Mouse (Mus musculus) liver, embryonic 12.5 days (tissue): ENCODE data around the gene Cass4. TPM values are rescaled to one million over a fixed set of nuclear protein-coding genes. Genes with fewer than 3 reads are reported as not detected.

Experiments
- ATAC-seq: fragments of 200-750 bp; cut with Nextera tagmentation; 2 replicates; pipeline ENCODE4 v1.8.0; 2017; ENCODE audit warnings: moderate number of reproducible peaks, mild to moderate bottlenecking, moderate library complexity
- H3K27ac ChIP-seq: fragments of 300-500 bp; sonication (generic); 2 replicates; pipeline ENCODE4 v1.5.1; 2016; ENCODE audit warnings: mild to moderate bottlenecking
- H3K27me3 ChIP-seq: fragments of 300-500 bp; sonication (generic); replicated peaks from 2 replicates; pipeline ENCODE4 v1.6.1; 2016; ENCODE audit warnings: mild to moderate bottlenecking, moderate library complexity
- H3K36me3 ChIP-seq: fragments of 300-500 bp; sonication (generic); 2 replicates; pipeline ENCODE4 v1.6.1; 2016; ENCODE audit warnings: mild to moderate bottlenecking, moderate library complexity
- H3K4me1 ChIP-seq: fragments of 300-500 bp; sonication (generic); 2 replicates; pipeline ENCODE4 v1.6.1; 2016
- H3K4me2 ChIP-seq: fragments of 300-500 bp; sonication (generic); 2 replicates; pipeline ENCODE4 v1.6.1; 2016; ENCODE audit warnings: mild to moderate bottlenecking, moderate library complexity
- H3K4me3 ChIP-seq: fragments of 300-500 bp; sonication (generic); 2 replicates; pipeline ENCODE4 v1.5.1; 2016; ENCODE audit warnings: mild to moderate bottlenecking, moderate library complexity
- H3K9ac ChIP-seq: fragments of 300-500 bp; sonication (generic); 2 replicates; pipeline ENCODE4 v1.6.1; 2016; ENCODE audit warnings: mild to moderate bottlenecking, moderate library complexity
- H3K9me3 ChIP-seq: fragments of 300-500 bp; sonication (generic); replicated peaks from 2 replicates; pipeline ENCODE4 v1.6.1; 2016; ENCODE audit warnings: mild to moderate bottlenecking, moderate library complexity
- WGBS: fragments of 180-500 bp; shearing (Covaris S2); methylation state at CpG from one replicate; pipeline ENCODE4 v1.1.7; 2016; ENCODE audit not compliant: insufficient replicate concordance; 5-methylcytosine and 5-hydroxymethylcytosine counted together
- polyA plus RNA-seq: library from polyadenylated mRNA; unstranded; fragments of >200 nt; fragmentation: Nextera tagmentation; extraction: Ambion mirVana; gene quantifications from 2 replicates; pipeline ENCODE4 v1.2.1, GENCODE M21; 2016

Cass4 gene
- polyA plus RNA-seq, 1 experiment from 2014 or later = 1.4 TPM

DNA sequence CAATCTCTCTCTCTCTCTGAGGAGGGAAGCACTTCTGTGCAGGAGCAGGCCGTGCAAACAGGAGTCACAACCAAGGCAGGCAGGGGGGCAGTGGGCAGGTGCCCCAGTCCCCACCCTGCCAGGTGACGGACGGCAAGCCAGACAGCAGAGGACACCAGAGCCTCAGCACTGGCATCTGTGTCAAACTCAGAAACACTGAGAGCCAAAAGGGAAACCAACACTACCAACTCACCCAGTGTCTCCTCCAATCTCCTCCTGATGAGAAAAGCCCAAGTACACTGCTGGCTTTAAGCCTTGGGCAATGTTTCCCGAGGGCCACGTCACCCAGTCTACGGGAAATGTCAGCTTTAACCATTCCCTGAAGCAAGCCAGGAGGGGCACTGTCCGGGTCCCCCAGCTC lies 30.4 kb upstream of the Cass4 start:
- H3K36me3 ChIP-seq = peaks cover 100% of the 10 kb centered on the region
- H3K4me2 ChIP-seq = no peak overlapping the region
- no peak for ATAC-seq
- H3K27me3 ChIP-seq = no peaks in the 10 kb centered on the region
- H3K27ac ChIP-seq = no peak overlapping the region
- H3K4me3 ChIP-seq = no peak overlapping the region
- WGBS = 89% methylated on average over 7 of the region's 7 CpGs
- no peak overlapping the region for H3K9ac ChIP-seq
- peaks cover 38% of the 10 kb centered on the region for H3K4me1 ChIP-seq
- no peaks in the 10 kb centered on the region for H3K9me3 ChIP-seq

DNA sequence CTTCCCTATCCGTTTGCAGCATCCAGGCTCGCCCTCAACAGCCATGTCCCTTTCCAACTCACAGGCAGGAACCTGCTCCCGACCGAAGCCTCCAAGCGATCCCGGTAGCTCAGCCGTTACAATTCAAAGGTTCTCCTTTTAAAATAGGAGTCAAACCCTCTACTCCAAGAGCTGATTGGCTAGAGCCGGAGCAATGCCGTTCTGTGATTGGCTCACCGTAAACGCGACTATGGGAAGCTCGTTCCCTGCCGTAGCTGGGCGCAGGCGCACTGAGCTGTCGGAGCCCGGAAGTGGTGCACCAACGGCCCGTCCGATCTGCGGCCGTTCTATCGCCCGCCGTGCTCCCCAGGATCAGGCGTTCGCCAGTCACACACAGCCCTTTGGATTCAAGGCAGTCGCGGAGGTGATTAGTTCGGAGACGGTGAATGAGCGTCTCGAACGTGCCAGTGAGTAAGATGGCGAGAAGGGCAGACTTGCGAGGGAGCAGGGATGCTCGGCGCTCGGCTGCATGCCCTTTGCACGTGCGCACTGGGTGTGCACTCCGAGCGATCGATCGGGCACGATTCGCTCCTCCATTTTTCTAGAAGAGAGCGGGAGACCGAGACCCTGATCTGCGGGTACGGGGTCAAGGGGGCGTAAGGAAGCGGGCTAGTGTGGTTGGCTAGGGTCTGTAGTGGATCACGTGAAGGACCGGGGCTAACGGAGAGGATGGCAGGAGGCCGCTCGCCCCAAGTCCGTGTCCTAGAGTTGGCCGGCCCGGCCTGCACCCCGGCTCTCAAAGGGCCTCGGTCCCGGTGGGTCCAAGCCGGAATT lies 23.0 kb upstream of the Cass4 start, which contains the start of the genes Aurka and Cstf1:
Gene Aurka, minus strand, starts transcription at position 125 of the 813 bp plus-strand sequence.
Gene Cstf1, plus strand, starts transcription at position 271 of the 813 bp plus-strand sequence.
- Histone ChIP-seq H3K27me3 (no peaks in the 10 kb centered on the region), H3K9me3 (no peaks in the 10 kb centered on the region), H3K27ac (peak within 1 kb of the TSS; percentile 84), H3K4me3 (peak within 1 kb of the TSS; percentile 82), H3K36me3 (peaks cover 71% of the 10 kb centered on the region), H3K9ac (peak within 1 kb of the TSS; percentile 92), H3K4me2 (peak within 1 kb of the TSS; percentile 82), H3K4me1 (peaks cover 53% of the 10 kb centered on the region)
- peak; percentile 98 for ATAC-seq
- under 1% methylated on average over 66 of the region's 66 CpGs for WGBS

DNA sequence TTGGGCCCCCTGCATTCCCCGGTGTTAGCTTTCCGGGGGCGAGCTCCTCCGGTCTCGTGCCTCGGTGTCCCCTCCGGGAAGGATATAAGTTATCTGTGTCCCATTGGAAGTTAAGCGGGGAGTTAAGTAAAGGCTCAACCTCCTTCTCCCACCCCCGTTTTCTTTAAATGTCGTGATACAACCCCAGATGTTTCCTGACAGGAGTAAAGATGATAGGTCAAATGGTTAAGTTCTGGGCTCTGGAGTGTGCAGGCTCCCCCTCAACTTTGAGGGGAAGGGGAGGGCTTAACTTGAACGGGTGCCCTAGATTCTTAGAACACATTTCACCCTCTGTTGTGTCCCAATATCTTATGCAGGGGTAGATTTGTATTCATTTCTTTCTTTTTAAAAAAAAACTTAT lies 22.3 kb upstream of the Cass4 start:
- Histone ChIP-seq H3K9me3 (no peaks in the 10 kb centered on the region), H3K27ac (peak overlapping the region; percentile 84), H3K4me3 (peak overlapping the region; percentile 82), H3K4me1 (peaks cover 51% of the 10 kb centered on the region), H3K27me3 (no peaks in the 10 kb centered on the region), H3K4me2 (peak overlapping the region; percentile 82), H3K9ac (peak overlapping the region; percentile 92), H3K36me3 (peaks cover 71% of the 10 kb centered on the region)
- ATAC-seq = no peak
- WGBS = under 1% methylated on average over 11 of the region's 11 CpGs

DNA sequence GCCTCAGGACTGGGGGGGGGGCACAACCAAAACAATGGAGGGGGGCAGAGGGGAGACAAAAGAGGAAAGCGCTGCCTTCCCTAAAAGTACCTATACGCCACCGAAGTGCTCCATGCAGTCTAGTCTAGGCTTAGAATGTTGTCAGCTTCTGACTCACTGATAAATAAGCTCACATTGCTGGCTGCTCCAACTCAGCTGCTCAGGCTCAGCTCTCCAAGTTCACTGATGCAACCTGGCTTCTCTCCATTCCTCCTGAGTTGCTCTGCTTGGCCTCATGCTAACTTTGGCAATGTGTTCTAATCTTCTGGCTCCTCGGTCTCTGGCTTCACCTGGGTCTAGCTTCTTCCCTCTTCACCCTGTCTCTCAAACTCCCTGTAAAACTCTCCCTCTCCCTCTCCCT lies 17.0 kb upstream of the Cass4 start:
- no peak for ATAC-seq
- Histone ChIP-seq H3K4me2 (no peak overlapping the region), H3K27ac (no peak overlapping the region), H3K9me3 (no peaks in the 10 kb centered on the region), H3K27me3 (no peaks in the 10 kb centered on the region), H3K36me3 (peaks cover 92% of the 10 kb centered on the region), H3K4me3 (no peak overlapping the region), H3K9ac (no peak overlapping the region), H3K4me1 (peaks cover 15% of the 10 kb centered on the region)
- 87% methylated on average over 4 of the region's 4 CpGs for WGBS

DNA sequence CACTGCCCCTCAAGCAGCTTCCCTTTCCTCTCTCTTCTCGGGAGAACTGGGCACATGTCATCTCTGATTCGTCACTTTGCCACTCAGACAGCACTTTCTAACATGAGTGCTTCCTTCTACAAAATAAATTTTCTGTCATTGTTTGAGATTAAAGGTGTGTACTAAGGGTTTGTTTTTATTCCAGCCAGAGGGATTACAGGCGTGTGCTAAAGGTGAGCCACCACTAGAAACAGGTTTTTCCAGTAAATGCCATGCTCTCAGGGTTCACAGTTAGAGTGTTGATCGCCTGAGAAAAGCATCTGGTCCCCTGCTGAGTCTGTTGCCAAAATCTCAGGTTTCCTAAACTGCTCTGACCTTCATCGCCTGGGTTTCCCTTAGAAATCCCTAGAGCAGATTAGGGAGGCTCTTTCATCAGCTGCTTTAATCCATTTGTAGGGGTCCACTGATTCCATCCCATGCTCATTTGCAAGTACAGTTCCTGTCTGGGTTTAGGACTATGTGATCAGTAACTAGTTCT lies 16.5 kb upstream of the Cass4 start:
- Histone ChIP-seq H3K27ac (no peak overlapping the region), H3K4me1 (peaks cover 10% of the 10 kb centered on the region), H3K4me3 (no peak overlapping the region), H3K9me3 (no peaks in the 10 kb centered on the region), H3K27me3 (no peaks in the 10 kb centered on the region), H3K4me2 (no peak overlapping the region), H3K9ac (no peak overlapping the region), H3K36me3 (peaks cover 97% of the 10 kb centered on the region)
- WGBS = 69% methylated on average over 5 of the region's 5 CpGs
- no peak for ATAC-seq

DNA sequence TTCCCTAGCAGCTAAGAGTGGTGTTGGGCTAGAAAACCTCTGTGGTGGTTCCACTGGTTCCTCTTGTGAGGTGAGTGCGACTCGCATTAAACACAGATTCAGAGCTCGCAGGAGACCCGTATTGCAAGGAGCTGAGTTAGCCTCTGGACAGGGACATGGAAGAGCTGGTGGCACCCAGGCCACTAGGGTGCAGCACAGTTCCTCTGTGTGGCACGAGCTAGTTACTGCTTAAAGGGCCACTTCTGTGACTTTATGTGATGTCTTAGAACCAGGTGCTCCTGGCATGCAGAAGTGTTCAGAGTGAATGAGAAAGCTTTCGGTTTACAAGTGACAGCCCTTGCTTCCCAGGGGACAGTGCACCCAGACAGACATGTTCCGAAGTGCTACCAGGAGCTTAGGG lies 15.3 kb upstream of the Cass4 start:
- Histone ChIP-seq H3K4me3 (no peak overlapping the region), H3K4me2 (no peak overlapping the region), H3K4me1 (no peaks in the 10 kb centered on the region), H3K9me3 (no peaks in the 10 kb centered on the region), H3K36me3 (peaks cover 100% of the 10 kb centered on the region), H3K9ac (no peak overlapping the region), H3K27ac (no peak overlapping the region), H3K27me3 (no peaks in the 10 kb centered on the region)
- no peak for ATAC-seq
- 81% methylated on average over 7 of the region's 7 CpGs for WGBS

DNA sequence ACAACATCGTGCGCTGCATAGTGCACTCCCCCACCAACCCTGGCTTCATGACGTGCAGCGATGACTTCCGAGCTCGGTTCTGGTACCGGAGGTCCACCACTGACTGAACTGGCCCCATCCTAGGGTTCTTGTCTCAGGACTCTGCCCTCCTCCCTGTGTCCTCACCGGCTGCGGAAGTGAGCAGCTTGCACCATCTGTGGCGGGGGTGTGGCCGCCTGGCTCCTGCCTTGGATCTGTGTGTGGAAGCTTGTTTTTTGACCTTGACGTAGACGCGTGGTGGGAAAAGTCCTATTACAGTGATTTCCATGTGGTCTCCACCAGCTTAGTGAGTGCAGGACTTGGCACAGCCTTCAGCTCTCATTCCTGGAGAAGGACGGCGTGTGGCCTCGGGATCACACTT lies 13.1 kb upstream of the Cass4 start:
- no peak for ATAC-seq
- no peak overlapping the region for H3K4me2 ChIP-seq
- peaks cover 82% of the 10 kb centered on the region for H3K36me3 ChIP-seq
- H3K4me3 ChIP-seq = no peak overlapping the region
- no peaks in the 10 kb centered on the region for H3K9me3 ChIP-seq
- no peaks in the 10 kb centered on the region for H3K4me1 ChIP-seq
- H3K9ac ChIP-seq = no peak overlapping the region
- H3K27ac ChIP-seq = no peak overlapping the region
- WGBS = 91% methylated on average over 17 of the region's 17 CpGs
- H3K27me3 ChIP-seq = no peaks in the 10 kb centered on the region

DNA sequence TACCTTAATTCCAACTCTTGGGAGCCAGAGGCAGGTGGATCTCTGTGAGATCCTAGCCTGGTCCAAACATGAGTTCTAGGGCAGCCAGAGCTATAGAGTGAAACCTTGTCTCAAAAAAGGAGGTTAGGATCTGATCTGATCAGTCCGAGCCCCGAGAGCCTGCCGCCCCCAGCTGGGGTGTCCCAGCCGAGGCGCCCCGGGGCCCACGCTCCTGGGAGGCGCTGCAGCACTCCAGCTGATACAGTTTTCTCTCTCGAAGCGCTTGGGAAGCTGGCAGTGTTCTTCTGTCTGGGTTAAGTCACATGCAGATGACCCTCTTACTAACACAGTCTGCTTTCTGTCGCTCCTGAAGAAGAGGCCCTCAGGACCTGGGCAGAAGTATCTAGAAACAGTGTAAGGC lies 12.3 kb upstream of the Cass4 start:
- Histone ChIP-seq H3K9ac (no peak overlapping the region), H3K27me3 (no peaks in the 10 kb centered on the region), H3K36me3 (peaks cover 74% of the 10 kb centered on the region), H3K4me2 (no peak overlapping the region), H3K4me3 (no peak overlapping the region), H3K9me3 (no peaks in the 10 kb centered on the region), H3K27ac (no peak overlapping the region), H3K4me1 (no peaks in the 10 kb centered on the region)
- ATAC-seq = no peak
- WGBS = 93% methylated on average over 11 of the region's 11 CpGs

DNA sequence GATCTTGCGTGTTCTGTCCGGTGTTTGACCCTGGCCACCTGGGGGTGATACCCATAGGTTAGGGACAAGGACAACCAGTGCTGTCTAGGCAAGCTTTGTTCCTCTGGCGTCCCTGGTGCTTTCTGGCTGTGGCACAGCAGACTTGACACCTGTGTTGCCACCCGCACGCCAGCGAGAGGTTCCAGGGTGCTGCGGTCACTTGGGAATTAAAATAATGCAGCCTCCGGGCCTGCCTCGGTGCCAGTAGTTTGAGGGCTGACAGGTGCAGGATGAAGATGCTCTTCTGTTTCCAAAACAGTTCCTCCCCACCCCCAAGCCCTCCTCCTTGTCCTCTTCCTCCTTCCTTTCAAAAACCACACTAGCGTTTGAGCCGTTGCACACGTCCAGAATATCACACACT lies 11.7 kb upstream of the Cass4 start:
- ATAC-seq = no peak
- H3K27ac ChIP-seq = no peak overlapping the region

DNA sequence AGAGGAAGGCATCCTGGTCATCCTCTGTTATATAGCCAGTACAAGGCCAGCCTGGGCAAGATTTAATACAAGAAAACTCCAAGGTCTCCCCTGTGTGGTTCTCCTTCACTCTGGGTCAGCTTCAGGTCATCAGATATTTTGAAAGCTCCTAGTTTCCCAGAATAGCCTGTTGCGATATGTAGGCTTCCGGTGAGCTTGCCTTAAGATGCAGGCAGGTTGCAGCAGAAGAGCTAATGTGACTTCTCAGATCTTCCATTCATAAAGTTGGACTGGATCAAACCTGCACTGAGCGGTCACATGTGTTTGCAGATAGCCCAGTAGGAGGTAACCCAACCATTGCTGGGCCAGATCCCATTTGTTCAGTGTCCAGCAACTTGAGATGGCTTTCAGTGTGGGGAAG lies 8.9 kb upstream of the Cass4 start:
- no peak overlapping the region for H3K4me2 ChIP-seq
- no peak overlapping the region for H3K4me3 ChIP-seq
- ATAC-seq = no peak
- no peaks in the 10 kb centered on the region for H3K27me3 ChIP-seq
- H3K4me1 ChIP-seq = no peaks in the 10 kb centered on the region
- no peak overlapping the region for H3K9ac ChIP-seq
- H3K9me3 ChIP-seq = no peaks in the 10 kb centered on the region
- WGBS = 83% methylated on average over 3 of the region's 3 CpGs
- H3K27ac ChIP-seq = no peak overlapping the region
- H3K36me3 ChIP-seq = peaks cover 40% of the 10 kb centered on the region

More for the DNA sequence above, 11.7 kb upstream of the Cass4 start:
- H3K9me3 ChIP-seq = no peaks in the 10 kb centered on the region
- no peak overlapping the region for H3K4me3 ChIP-seq
- peaks cover 68% of the 10 kb centered on the region for H3K36me3 ChIP-seq
- no peaks in the 10 kb centered on the region for H3K4me1 ChIP-seq
- H3K27me3 ChIP-seq = no peaks in the 10 kb centered on the region
- no peak overlapping the region for H3K4me2 ChIP-seq
- WGBS = 83% methylated on average over 12 of the region's 12 CpGs
- H3K9ac ChIP-seq = no peak overlapping the region

DNA sequence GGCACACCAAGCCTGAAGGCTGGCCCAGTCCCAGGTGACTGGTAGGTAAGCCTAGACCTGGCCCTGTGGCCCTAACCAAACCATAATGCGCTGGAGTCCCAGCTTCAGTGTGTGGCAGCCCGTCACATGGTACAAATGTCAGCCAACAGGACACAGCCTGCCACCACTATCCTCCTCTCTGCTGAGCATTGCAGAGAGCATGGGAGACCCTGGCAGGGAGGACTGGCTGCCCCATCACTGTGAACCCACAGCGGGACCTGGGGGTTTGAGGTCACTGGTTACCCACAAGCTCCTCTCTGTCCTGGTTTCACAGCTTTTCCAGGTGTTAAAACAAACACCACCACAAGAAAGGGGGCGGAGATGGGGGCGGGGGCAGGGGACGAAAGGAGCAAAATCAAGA lies 3.3 kb upstream of the Cass4 start:
- Histone ChIP-seq H3K4me3 (no peak overlapping the region), H3K4me1 (peaks cover 18% of the 10 kb centered on the region), H3K9ac (no peak overlapping the region), H3K27me3 (no peaks in the 10 kb centered on the region; the same call in 1 of the 2 replicates), H3K9me3 (no peaks in the 10 kb centered on the region), H3K27ac (no peak overlapping the region), H3K4me2 (no peak overlapping the region), H3K36me3 (no peaks in the 10 kb centered on the region)
- WGBS = 34% methylated on average over 6 of the region's 6 CpGs
- ATAC-seq = no peak

DNA sequence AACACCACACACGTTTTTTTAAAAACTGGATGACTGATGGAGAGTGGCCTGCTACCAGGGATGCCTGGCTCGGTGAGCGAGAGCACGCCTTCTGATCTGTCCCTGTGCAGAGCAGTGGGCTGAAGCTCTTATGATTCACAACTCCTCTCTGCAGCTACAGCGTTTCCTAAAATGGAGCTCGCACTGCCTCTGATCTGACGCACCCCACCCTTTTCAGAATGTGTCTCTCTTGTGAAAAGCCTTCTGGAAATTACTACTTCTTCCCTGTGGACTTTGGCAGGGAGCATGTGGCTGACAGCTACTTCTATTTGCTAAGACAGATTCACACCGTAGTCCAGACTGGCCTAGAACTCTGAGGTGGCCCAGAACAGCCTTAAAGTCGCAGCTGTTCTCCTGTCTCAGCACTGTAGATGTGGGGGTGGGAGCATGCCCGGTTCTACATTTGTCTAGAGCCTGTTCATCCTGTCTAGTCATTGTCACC lies 1.5 kb upstream of the Cass4 start:
- no peaks in the 10 kb centered on the region; the same call in 1 of the 2 replicates for H3K27me3 ChIP-seq
- no peak overlapping the region for H3K4me2 ChIP-seq
- H3K36me3 ChIP-seq = no peaks in the 10 kb centered on the region
- no peak overlapping the region for H3K27ac ChIP-seq
- no peaks in the 10 kb centered on the region for H3K9me3 ChIP-seq
- no peak overlapping the region for H3K9ac ChIP-seq
- no peak for ATAC-seq
- peaks cover 23% of the 10 kb centered on the region for H3K4me1 ChIP-seq
- H3K4me3 ChIP-seq = no peak overlapping the region
- 60% methylated on average over 10 of the region's 10 CpGs for WGBS
